Mouse (Mus musculus) liver, adult 2 months (tissue): ENCODE results near the gene Dis3l2.

Source experiments
- CTCF ChIP-seq: fragments of 200-500 bp; IDR thresholded peaks from 2 replicates; pipeline ENCODE4 v1.5.1; 2011; ENCODE audit warnings: low read depth, low read length, control low read depth
- POLR2A ChIP-seq: fragments of 200-500 bp; IDR thresholded peaks from 2 replicates; pipeline ENCODE4 v1.6.1; 2011; ENCODE audit warnings: low read length, control low read depth; ENCODE audit not compliant: insufficient read depth; ENCODE audit errors: extremely low read depth

DNA sequence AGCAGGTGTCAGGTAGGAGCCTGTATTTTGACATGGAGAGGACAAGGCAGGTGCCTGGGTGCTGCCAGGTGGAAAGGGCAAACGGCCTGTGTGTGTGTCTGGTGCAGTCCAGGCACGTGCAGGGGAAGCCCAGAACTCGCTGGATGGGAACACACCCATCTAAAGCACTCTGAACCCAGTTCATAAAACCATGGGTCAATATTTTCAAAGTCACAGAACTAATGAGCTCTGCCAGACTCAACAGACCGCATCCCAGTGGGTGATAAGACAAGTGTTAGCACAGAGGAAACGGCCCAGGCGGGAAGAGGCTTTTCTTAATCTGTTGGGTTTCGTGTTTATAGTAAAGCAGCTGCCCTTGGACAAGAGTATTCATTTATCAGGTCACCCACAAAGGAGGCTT lies 328.9 kb downstream of the Dis3l2 start:
- TF ChIP-seq CTCF (no peak), POLR2A (no peak)
